Mouse (Mus musculus) E14TG2a.4 (cell line): ENCODE data around the gene Cdc26.

Experiments used
- H3K27me3 ChIP-seq: 2 replicates; pipeline ENCODE4 v1.6.1; 2014; ENCODE audit warnings: low read length, control low read depth; ENCODE audit not compliant: insufficient read depth
- H3K36me3 ChIP-seq: 2 replicates; pipeline ENCODE4 v1.6.1; 2014; ENCODE audit warnings: low read length, control low read depth; ENCODE audit not compliant: insufficient read depth
- H3K4me1 ChIP-seq: replicated peaks from 2 replicates; pipeline ENCODE4 v1.6.1; 2014; ENCODE audit warnings: low read depth, low read length, control low read depth
- H3K4me3 ChIP-seq: replicated peaks from 2 replicates; pipeline ENCODE4 v1.5.1; 2014; ENCODE audit warnings: mild to moderate bottlenecking, low read length
- H3K9me3 ChIP-seq: 2 replicates; pipeline ENCODE4 v1.6.1; 2014; ENCODE audit warnings: low read length, control low read depth
- CTCF ChIP-seq: conservative IDR thresholded peaks from 2 replicates; pipeline ENCODE4 v1.5.1; 2014; ENCODE audit warnings: low read length
- NANOG ChIP-seq: IDR thresholded peaks from 2 replicates; pipeline ENCODE4 v1.6.1; 2014; ENCODE audit warnings: borderline replicate concordance, low read length, mixed read lengths
- POU5F1 ChIP-seq: IDR thresholded peaks from 2 replicates; pipeline ENCODE4 v1.6.1; 2014; ENCODE audit warnings: low read length, borderline replicate concordance

The Cdc26 gene

GRCm38 (mm10) chr4:62361571-62361970, 46.9 kb downstream of the Cdc26 start:
- H3K36me3 ChIP-seq, result 0 out of 2 replicates have a peak, but pooled peaks cover 3% of the 10 kb centered on the region
- H3K4me1 ChIP-seq, result peaks cover 49% of the 10 kb centered on the region
- H3K27me3 ChIP-seq, result no peaks in the 10 kb centered on the region
- TF ChIP-seq CTCF (no peak), POU5F1 (no peak), NANOG (no peak)
- peak overlapping the region; percentile 97 for H3K4me3 ChIP-seq
- H3K9me3 ChIP-seq, result no peaks in the 10 kb centered on the region

DNA sequence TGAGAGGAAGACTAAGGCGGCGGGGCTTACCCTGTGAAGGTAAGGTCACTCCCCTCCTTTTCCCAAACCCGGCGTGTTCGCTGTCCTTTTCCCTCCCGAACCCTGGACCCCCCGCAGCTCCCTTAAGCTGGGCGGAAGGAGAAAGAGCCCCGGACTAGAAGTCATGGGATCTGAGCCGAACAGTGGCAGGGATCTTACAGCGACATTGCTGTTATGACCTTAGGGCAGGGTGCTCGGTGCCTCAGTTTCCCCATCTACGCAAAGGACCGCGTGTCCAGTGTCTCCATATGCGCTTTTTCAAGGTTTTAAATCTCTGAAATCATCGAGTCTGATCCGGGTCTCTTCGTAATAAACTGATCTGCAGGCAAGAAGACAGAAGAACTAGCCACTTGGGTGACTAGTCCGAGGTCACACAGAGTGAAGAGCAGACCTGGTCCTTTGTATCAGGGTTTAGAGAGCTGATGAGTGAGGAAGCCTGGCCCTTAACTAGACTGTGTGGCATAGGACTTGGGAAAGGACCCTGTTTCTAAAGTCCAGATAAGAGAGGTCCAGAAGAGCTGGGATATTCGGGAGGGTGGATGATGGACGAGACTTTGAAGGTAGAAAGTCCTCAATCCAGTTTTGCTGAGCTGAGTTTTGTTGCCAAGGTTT, 47.5 kb downstream of the Cdc26 start:
- Histone ChIP-seq H3K4me1 (peaks cover 42% of the 10 kb centered on the region), H3K4me3 (peak overlapping the region; percentile 97), H3K9me3 (no peaks in the 10 kb centered on the region), H3K27me3 (no peaks in the 10 kb centered on the region), H3K36me3 (0 out of 2 replicates have a peak, but pooled peaks cover 3% of the 10 kb centered on the region)
- no peak for TF ChIP-seq CTCF
- no peak for TF ChIP-seq POU5F1
- TF ChIP-seq NANOG, result no peak

DNA sequence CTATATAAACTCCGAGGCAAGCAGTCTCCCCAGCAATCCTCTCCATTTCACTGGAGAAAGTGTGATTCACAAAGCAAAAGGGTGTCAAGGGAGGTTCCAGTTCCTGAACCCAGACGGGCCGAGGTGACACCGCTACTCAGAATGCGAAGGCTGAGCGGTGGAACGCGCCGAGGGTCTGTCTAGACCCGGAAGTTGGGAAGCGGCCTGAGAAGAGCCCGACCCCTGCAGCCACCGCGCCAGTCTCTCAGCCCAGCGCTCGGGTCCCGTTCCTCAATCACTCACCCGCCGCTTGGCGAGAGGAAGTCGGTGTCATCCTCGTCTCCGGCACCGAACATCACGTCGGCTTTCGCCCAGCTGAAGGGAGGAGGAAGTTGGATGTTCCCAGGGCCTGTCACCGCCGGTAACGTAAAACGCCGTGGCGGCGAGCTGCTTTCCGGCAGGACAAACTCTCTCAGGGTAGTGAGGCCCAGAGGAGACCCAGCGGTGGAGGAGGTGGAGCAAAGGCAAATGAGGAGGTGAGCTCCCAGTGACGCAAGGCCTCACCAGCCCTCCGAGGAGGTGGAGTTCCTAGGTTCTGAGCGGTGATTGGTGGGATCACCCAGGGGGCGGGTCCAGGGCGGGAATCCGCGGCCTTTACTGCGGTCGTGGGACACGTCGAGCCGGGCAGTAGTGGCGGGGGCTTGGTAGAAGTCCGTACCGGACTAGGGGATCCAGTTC, 48.2 kb downstream of the Cdc26 start, which contains the start of the genes Fkbp15 and Slc31a1:
Gene Fkbp15 (minus strand): TSS at position 461 of the 717 bp plus-strand sequence.
Gene Slc31a1 (plus strand): TSS at position 640 of the 717 bp plus-strand sequence.
- H3K9me3 ChIP-seq, result no peaks in the 10 kb centered on the region
- peaks cover 35% of the 10 kb centered on the region for H3K4me1 ChIP-seq
- no peaks in the 10 kb centered on the region for H3K27me3 ChIP-seq
- no peak for TF ChIP-seq NANOG
- TF ChIP-seq POU5F1, result no peak
- TF ChIP-seq CTCF, result no peak
- H3K36me3 ChIP-seq, result 0 out of 2 replicates have a peak, but pooled peaks cover 3% of the 10 kb centered on the region
- peak within 1 kb of the TSS; percentile 97 for H3K4me3 ChIP-seq

GRCm38 (mm10) chr4:62359256-62359775, 49.1 kb downstream of the Cdc26 start:
- H3K36me3 ChIP-seq, result 0 out of 2 replicates have a peak, but pooled peaks cover 2% of the 10 kb centered on the region
- H3K27me3 ChIP-seq, result no peaks in the 10 kb centered on the region
- peak overlapping the region; percentile 97 for H3K4me3 ChIP-seq
- peaks cover 26% of the 10 kb centered on the region for H3K4me1 ChIP-seq
- H3K9me3 ChIP-seq, result no peaks in the 10 kb centered on the region
- TF ChIP-seq CTCF (no peak), NANOG (no peak), POU5F1 (no peak)

DNA sequence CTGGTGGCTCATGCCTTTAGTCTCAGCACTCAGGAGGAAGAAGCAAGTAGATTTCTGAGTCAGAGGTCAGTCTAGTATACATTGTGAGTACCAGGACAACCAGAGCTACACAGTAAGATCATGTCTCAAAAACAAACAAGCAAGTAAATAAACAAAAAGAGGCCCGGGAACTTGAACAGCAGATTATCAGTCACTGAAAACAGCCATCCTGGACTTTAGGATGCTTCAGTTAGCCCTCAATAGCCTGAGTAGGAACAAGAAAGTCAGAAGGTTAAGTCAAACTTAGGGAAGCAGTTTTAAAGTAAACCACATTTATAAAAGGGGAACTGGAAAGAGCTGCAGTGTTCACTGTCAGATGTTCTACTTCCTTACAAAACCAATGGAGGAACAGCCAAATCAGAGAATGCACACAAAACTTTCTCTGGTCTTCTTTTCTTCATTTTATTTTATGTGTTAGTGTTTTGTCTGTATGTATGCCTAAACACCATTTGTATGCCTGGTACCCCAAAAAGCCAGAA, 50.8 kb downstream of the Cdc26 start:
- no peak for TF ChIP-seq NANOG
- no peak for TF ChIP-seq CTCF
- TF ChIP-seq POU5F1, result no peak
- Histone ChIP-seq H3K27me3 (no peaks in the 10 kb centered on the region), H3K36me3 (no peaks in the 10 kb centered on the region), H3K9me3 (no peaks in the 10 kb centered on the region), H3K4me3 (no peak overlapping the region), H3K4me1 (peaks cover 24% of the 10 kb centered on the region)

- peaks cover 20% of the 10 kb centered on the region for H3K36me3 ChIP-seq
- H3K4me1 ChIP-seq, result no peaks in the 10 kb centered on the region
- no peak overlapping the region for H3K4me3 ChIP-seq
- no peaks in the 10 kb centered on the region for H3K9me3 ChIP-seq
- no peak for TF ChIP-seq POU5F1
- TF ChIP-seq NANOG, result no peak
- TF ChIP-seq CTCF, result no peak
- H3K27me3 ChIP-seq, result no peaks in the 10 kb centered on the region
These were observed 59.1 kb downstream of the Cdc26 start for GRCm38 (mm10) chr4:62349371-62349770.

DNA sequence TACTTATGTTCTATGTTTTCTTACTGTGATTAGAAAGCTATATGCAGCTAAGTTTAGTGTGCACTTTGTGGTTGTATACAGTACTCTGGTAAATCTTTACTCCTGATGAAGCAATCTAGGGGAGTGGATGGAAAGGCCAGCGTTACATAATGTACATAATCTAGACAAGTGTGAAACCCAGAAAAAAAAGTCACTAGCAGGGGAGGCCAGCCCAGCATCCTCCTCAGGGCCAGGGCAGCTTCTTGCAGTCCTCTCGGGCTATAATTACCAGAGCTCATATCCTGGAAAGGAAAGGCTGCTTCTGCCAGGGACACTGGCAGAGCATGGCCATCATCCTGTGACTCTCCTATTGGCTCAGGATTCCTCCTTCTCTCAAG, 60.1 kb downstream of the Cdc26 start:
- no peak overlapping the region for H3K4me3 ChIP-seq
- no peak for TF ChIP-seq NANOG
- TF ChIP-seq POU5F1, result no peak
- no peak for TF ChIP-seq CTCF
- peaks cover 20% of the 10 kb centered on the region for H3K36me3 ChIP-seq
- no peaks in the 10 kb centered on the region for H3K4me1 ChIP-seq
- no peaks in the 10 kb centered on the region for H3K27me3 ChIP-seq
- no peaks in the 10 kb centered on the region for H3K9me3 ChIP-seq

DNA sequence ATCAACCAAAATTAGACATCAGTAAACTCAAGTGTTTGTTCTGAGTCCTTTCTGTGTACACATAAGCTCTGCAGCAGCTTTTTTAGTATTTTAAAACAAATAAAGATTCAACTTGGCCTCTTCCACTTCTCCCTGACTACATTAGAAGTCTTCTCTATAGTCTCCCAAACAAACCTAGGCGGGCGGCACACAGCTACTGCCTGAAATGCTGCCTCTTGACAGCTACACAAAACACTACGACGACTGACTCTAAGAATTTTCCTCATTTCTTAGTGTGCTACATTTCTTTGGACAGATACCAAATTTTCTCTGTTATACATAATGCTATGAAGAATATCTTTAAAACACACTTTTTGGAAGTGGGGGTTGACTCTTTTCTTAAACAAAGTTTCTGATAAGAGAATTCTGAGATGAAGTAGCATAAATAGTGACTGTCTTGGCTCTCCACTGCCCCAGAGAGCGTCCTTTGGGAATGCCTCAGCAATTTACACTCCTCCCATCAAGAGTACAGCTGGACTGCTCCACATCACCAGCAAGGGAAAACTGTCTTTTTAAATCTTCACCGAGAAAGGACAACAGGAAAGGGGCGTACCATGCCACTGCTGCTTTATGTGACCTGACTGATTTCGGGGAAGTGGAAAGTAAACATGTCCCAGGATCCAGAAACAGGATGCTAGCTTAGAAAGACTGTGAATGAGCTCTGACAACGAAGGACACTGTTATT, 60.7 kb downstream of the Cdc26 start:
- no peaks in the 10 kb centered on the region for H3K27me3 ChIP-seq
- no peaks in the 10 kb centered on the region for H3K4me1 ChIP-seq
- H3K4me3 ChIP-seq, result no peak overlapping the region
- no peak for TF ChIP-seq POU5F1
- no peak for TF ChIP-seq NANOG
- TF ChIP-seq CTCF, result no peak
- peaks cover 20% of the 10 kb centered on the region for H3K36me3 ChIP-seq
- H3K9me3 ChIP-seq, result no peaks in the 10 kb centered on the region
